Mouse (Mus musculus): ENCODE data around the gene Plau. TPM values are rescaled to one million over a fixed set of nuclear protein-coding genes. Genes with fewer than 3 reads are reported as not detected.

The Plau gene
- polyA plus RNA-seq (2014; fragmentation: Nextera tagmentation; extraction: Ambion mirVana): 0.59 and 0.65 TPM in 2 replicates

DNA sequence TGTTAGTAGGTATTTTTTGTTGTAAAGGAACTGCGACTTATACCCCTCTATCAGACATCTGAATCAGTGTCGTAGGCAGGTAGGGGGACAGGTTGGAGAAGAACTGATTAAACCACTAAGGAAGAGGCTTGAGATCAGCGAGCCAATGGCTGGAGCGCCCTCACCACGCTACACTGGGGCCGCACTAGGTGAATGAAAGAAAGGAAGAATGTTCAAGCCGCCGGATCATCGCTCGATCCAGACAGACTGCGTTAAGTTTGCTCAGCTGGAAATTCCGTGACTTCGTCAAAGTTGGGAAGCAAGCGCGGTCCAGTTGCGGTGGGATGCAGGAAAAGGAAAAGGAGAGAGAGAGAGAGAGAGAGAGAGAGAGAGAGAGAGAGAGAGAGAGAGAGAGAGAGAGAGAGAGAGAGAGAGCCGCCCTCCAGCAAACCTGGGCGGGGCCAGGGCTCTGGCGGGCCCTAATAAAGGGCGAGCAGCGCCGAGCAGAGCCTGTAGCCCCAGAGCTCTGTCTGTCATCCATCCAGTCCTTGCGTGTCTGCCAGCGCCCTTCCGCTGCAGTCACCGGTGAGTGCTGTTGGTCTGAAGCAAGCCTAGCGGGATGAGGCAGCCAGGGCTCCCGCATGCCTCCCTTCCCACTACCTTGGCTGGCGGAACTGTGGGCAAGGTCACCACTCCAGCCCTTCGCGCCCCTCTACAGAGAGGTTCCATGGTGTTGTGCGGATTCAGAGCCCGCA lies at the start of gene Plau:
Gene Plau (plus strand): TSS at position 490 of the 734 bp plus-strand sequence.
- DNase-seq (ENCODE audit: low spot score) (peak; percentile 79), ATAC-seq (ENCODE audit: low FRiP score) (peak; percentile 87)
- Histone ChIP-seq H3K9ac (ENCODE audit: low read depth, low read length) (peak within 1 kb of the TSS; percentile 61; the same call in 1 of the 2 replicates), H3K36me3 (ENCODE audit: control insufficient read depth, insufficient read depth, low read length) (no peaks in the 10 kb centered on the region), H3K27me3 (ENCODE audit: control insufficient read depth, insufficient read depth, low read length) (peaks cover 4% of the 10 kb centered on the region; the same call in 1 of the 2 replicates), H3K4me1 (replicated peaks; ENCODE audit: control insufficient read depth, insufficient read depth, low read length) (peaks cover 3% of the 10 kb centered on the region; the same call in 1 of the 2 replicates), H3K4me3 (ENCODE audit: low read depth, low read length) (peak within 1 kb of the TSS; percentile 41), H3K4me2 (replicated peaks; ENCODE audit: low read depth, low read length) (peak within 1 kb of the TSS; percentile 84), H3K27ac (ENCODE audit: low read depth, low read length) (no peak within 1 kb of the TSS), H3K9me3 (ENCODE audit: control insufficient read depth, low read length) (no peaks in the 10 kb centered on the region)
- WGBS: 1% methylated on average over 33 of the region's 33 CpGs

DNA sequence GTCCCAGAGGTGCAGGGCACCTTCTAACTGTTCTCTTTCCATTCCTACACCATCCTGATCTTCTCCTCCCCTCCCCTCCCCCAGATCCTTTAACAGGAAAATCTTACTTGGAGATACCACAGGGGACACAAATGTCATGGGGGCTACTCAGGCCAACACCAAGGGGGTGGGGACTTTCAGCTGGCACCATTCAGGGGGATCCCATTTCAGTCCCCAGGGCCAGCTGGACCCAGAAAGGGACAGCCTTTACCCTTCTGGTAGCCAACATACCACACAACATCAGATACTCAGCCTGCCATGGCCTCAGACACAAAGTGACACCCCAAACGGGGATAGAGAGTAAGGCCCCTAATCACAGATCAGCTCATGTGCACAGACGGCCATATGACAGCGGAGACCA lies 48.3 kb upstream of the Plau start:
- 94% methylated on average over 3 of the region's 3 CpGs for WGBS
- no peak overlapping the region for H3K4me3 ChIP-seq (ENCODE audit: low read depth, low read length)
- H3K9me3 ChIP-seq (ENCODE audit: control insufficient read depth, low read length): no peaks in the 10 kb centered on the region
- H3K27me3 ChIP-seq (ENCODE audit: control insufficient read depth, insufficient read depth, low read length): no peaks in the 10 kb centered on the region
- H3K27ac ChIP-seq (ENCODE audit: low read depth, low read length): no peak overlapping the region
- H3K36me3 ChIP-seq (ENCODE audit: control insufficient read depth, insufficient read depth, low read length): no peaks in the 10 kb centered on the region
- 0 out of 2 replicates have a peak, but pooled peaks cover 7% of the 10 kb centered on the region for H3K4me1 ChIP-seq (replicated peaks; ENCODE audit: control insufficient read depth, insufficient read depth, low read length)
- no peak overlapping the region for H3K9ac ChIP-seq (ENCODE audit: low read depth, low read length)
- DNase-seq (ENCODE audit: low spot score): no peak
- no peak for ATAC-seq (ENCODE audit: low FRiP score)
- no peak overlapping the region for H3K4me2 ChIP-seq (replicated peaks; ENCODE audit: low read depth, low read length)

DNA sequence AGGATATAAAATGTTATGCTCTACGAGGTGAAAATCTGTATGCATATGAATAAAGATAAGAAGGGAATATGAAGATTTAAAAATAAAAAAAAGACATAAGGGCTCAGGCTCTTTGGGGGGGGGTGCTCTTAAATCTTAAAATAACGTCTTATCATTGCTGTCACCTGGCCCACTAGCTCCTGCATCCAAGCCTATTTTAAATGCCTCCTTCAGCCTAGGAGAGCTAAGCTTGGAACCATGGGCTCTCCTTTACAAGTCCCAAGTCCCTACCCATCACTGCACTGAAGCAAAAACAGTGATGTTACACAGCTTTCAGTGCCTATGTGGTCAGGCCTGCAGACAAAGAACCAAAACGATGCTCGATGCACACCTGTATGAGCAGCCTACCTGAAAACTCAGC lies 46.9 kb upstream of the Plau start:
- no peak overlapping the region for H3K4me3 ChIP-seq (ENCODE audit: low read depth, low read length)
- no peaks in the 10 kb centered on the region for H3K27me3 ChIP-seq (ENCODE audit: control insufficient read depth, insufficient read depth, low read length)
- H3K36me3 ChIP-seq (ENCODE audit: control insufficient read depth, insufficient read depth, low read length): no peaks in the 10 kb centered on the region
- H3K4me2 ChIP-seq (replicated peaks; ENCODE audit: low read depth, low read length): no peak overlapping the region
- 0 out of 2 replicates have a peak overlapping the region, but pooled peaks have one; percentile 11 for H3K9ac ChIP-seq (ENCODE audit: low read depth, low read length)
- WGBS: 89% methylated on average over 4 of the region's 4 CpGs
- H3K27ac ChIP-seq (ENCODE audit: low read depth, low read length): no peak overlapping the region
- no peak for ATAC-seq (ENCODE audit: low FRiP score)
- 0 out of 2 replicates have a peak, but pooled peaks cover 7% of the 10 kb centered on the region for H3K4me1 ChIP-seq (replicated peaks; ENCODE audit: control insufficient read depth, insufficient read depth, low read length)
- H3K9me3 ChIP-seq (ENCODE audit: control insufficient read depth, low read length): no peaks in the 10 kb centered on the region
- no peak for DNase-seq (ENCODE audit: low spot score)

DNA sequence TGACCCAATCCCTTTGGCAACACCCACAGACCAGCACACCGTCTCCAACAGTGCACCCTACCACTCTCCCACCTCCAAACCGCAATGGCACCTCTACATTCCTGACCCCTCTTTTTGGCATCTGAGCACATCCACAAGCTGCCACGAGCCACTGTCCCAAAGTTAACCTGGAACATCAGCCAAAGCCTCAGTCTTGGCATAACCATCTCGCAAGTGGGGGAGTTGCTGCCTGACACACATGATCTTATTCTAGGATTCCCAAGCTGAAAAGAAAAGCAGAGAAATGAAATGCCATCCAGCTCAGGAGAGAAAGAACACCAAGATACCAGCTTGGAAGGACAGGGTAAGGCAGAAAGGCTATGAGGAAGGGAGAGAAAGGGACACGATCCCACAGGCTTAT lies 46.0 kb upstream of the Plau start:
- Histone ChIP-seq H3K4me3 (ENCODE audit: low read depth, low read length) (no peak overlapping the region), H3K36me3 (ENCODE audit: control insufficient read depth, insufficient read depth, low read length) (no peaks in the 10 kb centered on the region), H3K27me3 (ENCODE audit: control insufficient read depth, insufficient read depth, low read length) (no peaks in the 10 kb centered on the region), H3K4me1 (replicated peaks; ENCODE audit: control insufficient read depth, insufficient read depth, low read length) (0 out of 2 replicates have a peak, but pooled peaks cover 7% of the 10 kb centered on the region), H3K4me2 (replicated peaks; ENCODE audit: low read depth, low read length) (no peak overlapping the region), H3K27ac (ENCODE audit: low read depth, low read length) (no peak overlapping the region), H3K9ac (ENCODE audit: low read depth, low read length) (no peak overlapping the region), H3K9me3 (ENCODE audit: control insufficient read depth, low read length) (no peaks in the 10 kb centered on the region)
- WGBS: 97% methylated on average over 5 of the region's 5 CpGs
- DNase-seq (ENCODE audit: low spot score) (no peak), ATAC-seq (ENCODE audit: low FRiP score) (no peak)

DNA sequence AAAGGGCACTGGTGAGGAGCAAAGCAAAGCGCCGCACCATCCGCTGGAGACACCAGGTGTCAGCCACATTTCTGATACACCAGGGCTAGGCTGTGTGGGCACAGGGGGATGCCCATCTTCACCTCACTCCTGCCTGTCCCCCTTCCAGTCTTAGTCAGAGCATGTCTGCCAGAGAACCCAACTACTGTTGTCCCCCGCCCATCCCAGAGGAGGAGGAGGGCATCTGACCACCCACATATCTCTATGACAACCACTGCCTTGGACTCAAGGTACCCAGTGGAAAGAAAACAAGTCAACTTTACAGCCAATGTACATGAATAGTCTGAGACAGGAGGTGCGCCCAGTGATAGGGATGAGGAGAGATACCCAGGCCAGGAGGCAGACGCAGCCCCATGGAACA lies 45.5 kb upstream of the Plau start:
- Histone ChIP-seq H3K27ac (ENCODE audit: low read depth, low read length) (no peak overlapping the region), H3K4me2 (replicated peaks; ENCODE audit: low read depth, low read length) (no peak overlapping the region)
- WGBS: 96% methylated on average over 6 of the region's 6 CpGs

DNA sequence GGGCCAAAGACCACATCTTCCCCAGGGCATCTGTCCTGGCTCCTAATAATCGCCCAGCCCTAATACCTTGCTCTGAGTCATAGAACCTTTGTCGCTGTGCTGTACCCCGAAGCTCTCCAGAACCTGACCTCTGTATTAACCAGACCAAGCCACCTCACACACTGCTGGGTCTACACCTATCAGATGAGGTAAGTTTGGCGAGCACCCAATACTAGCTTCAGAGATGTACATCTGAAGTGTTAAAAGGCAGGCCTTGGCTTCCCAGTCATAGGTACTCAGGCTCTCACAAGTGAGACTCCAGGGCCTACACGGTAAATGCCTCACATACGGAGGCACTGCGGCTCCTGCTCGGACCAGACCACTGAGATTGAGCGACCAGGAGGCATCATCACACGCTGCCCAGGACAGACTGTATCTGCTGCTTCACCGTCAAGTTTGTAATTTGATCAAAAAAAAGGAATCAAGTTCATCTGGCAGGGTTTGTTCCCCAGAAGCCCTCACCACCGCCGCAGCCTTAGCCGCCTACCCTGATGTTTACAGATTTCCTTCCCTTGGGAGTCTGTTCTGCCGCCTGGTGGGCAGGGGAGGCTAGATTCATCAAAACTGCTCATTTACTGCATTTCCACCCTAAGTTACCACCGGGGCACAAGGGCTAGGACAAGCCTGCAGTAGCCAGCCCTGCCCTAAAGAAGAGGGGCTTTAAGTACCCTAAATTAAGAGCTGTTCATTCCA lies 44.8 kb upstream of the Plau start:
- Histone ChIP-seq H3K27ac (ENCODE audit: low read depth, low read length) (no peak overlapping the region), H3K4me2 (replicated peaks; ENCODE audit: low read depth, low read length) (no peak overlapping the region; the same call in 1 of the 2 replicates), H3K9me3 (ENCODE audit: control insufficient read depth, low read length) (no peaks in the 10 kb centered on the region), H3K36me3 (ENCODE audit: control insufficient read depth, insufficient read depth, low read length) (no peaks in the 10 kb centered on the region), H3K4me3 (ENCODE audit: low read depth, low read length) (no peak overlapping the region; the same call in 1 of the 2 replicates), H3K9ac (ENCODE audit: low read depth, low read length) (no peak overlapping the region), H3K4me1 (replicated peaks; ENCODE audit: control insufficient read depth, insufficient read depth, low read length) (0 out of 2 replicates have a peak, but pooled peaks cover 7% of the 10 kb centered on the region), H3K27me3 (ENCODE audit: control insufficient read depth, insufficient read depth, low read length) (no peaks in the 10 kb centered on the region)
- ATAC-seq (ENCODE audit: low FRiP score): no peak
- WGBS: 83% methylated on average over 16 of the region's 16 CpGs
- no peak for DNase-seq (ENCODE audit: low spot score)

More for the DNA sequence above, 45.5 kb upstream of the Plau start:
- DNase-seq (ENCODE audit: low spot score): no peak
- Histone ChIP-seq H3K27me3 (ENCODE audit: control insufficient read depth, insufficient read depth, low read length) (no peaks in the 10 kb centered on the region), H3K9me3 (ENCODE audit: control insufficient read depth, low read length) (no peaks in the 10 kb centered on the region), H3K4me3 (ENCODE audit: low read depth, low read length) (no peak overlapping the region; the same call in 1 of the 2 replicates), H3K36me3 (ENCODE audit: control insufficient read depth, insufficient read depth, low read length) (no peaks in the 10 kb centered on the region), H3K4me1 (replicated peaks; ENCODE audit: control insufficient read depth, insufficient read depth, low read length) (0 out of 2 replicates have a peak, but pooled peaks cover 7% of the 10 kb centered on the region), H3K9ac (ENCODE audit: low read depth, low read length) (no peak overlapping the region)
- ATAC-seq (ENCODE audit: low FRiP score): no peak

DNA sequence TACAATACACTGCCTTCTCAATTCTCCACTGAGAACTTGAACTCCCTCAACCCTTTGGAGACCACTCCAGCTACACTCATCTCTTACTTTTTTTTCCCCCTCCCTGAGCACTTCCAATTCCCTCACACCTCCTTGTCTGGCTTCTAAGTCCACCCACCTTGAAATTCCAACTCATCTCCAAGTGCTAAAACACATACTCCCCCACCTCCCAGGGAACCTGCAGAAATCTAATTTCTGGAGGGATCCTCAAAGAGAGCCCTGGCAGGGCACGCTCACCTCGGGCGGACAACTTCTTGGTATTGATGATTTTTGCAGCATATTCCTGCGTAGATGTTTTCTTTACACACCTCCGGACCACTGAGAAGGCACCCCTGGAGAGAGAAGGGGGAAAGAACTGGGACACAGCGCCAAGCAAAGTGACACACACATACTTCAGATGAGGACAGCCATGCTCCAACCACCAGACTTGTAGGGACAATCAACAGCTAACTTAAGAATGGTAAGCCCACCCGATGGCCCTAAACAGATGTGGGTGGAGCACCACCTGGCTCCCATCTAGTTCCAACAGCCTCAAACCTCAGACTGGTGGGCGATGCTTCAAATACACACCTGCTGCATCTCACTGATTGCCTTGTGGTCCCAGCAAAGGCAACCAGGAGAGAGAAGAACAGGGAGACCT lies 44.1 kb upstream of the Plau start:
- Histone ChIP-seq H3K4me1 (replicated peaks; ENCODE audit: control insufficient read depth, insufficient read depth, low read length) (0 out of 2 replicates have a peak, but pooled peaks cover 7% of the 10 kb centered on the region), H3K9me3 (ENCODE audit: control insufficient read depth, low read length) (no peaks in the 10 kb centered on the region), H3K4me2 (replicated peaks; ENCODE audit: low read depth, low read length) (peak overlapping the region; percentile 83), H3K36me3 (ENCODE audit: control insufficient read depth, insufficient read depth, low read length) (no peaks in the 10 kb centered on the region), H3K4me3 (ENCODE audit: low read depth, low read length) (peak overlapping the region; percentile 68), H3K9ac (ENCODE audit: low read depth, low read length) (no peak overlapping the region), H3K27me3 (ENCODE audit: control insufficient read depth, insufficient read depth, low read length) (no peaks in the 10 kb centered on the region), H3K27ac (ENCODE audit: low read depth, low read length) (no peak overlapping the region)
- no peak for ATAC-seq (ENCODE audit: low FRiP score)
- peak; percentile 8 for DNase-seq (ENCODE audit: low spot score)
- WGBS: 77% methylated on average over 8 of the region's 8 CpGs

DNA sequence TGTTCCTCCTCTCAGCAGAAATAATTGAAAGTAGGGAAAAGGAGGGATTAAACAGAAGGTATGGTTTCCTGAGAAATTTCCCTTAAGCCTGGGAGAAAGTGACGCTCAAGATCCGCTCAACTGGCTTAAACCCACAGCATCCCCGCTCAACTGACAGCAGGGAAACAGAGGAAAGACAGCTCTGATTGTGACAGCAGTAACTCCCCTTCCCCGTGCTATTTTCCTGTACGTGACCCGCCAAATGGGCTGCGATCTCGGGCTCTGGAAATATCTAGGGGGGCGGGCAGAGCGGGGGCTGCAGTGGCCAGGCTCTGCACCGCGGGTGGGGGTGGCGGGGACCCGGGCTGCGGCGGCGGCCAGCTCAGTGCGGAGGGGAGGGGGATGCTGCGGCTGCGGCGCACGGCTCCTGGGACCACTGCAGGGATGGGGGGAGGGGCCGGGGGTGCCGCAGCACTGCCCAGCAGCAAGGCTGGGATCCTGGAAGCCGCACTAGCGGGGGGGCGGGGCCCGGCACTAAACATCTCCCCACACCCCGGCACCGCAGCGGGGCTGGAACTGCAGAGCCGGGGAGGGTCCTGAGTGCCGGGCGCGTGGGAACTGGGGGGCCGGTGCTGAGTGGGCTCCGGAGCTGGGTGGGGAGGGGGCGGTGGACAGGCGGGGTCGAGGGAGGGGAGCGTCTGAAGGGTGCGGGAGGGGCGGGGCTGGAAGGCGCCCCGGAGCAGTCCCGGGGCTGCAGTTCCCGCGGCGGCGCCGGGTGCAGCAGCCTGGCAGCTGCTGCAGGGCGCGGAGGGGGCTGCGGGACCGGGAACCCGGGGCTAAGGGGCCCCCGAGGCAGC lies 43.3 kb upstream of the Plau start:
- 0 out of 2 replicates have a peak, but pooled peaks cover 7% of the 10 kb centered on the region for H3K4me1 ChIP-seq (replicated peaks; ENCODE audit: control insufficient read depth, insufficient read depth, low read length)
- H3K4me2 ChIP-seq (replicated peaks; ENCODE audit: low read depth, low read length): peak overlapping the region; percentile 83
- no peaks in the 10 kb centered on the region; the same call in 1 of the 2 replicates for H3K27me3 ChIP-seq (ENCODE audit: control insufficient read depth, insufficient read depth, low read length)
- ATAC-seq (ENCODE audit: low FRiP score): peak; percentile 75
- under 1% methylated on average over 42 of the region's 57 CpGs for WGBS
- H3K36me3 ChIP-seq (ENCODE audit: control insufficient read depth, insufficient read depth, low read length): no peaks in the 10 kb centered on the region
- peak overlapping the region; percentile 81 for H3K9ac ChIP-seq (ENCODE audit: low read depth, low read length)
- H3K9me3 ChIP-seq (ENCODE audit: control insufficient read depth, low read length): no peaks in the 10 kb centered on the region
- peak; percentile 74 for DNase-seq (ENCODE audit: low spot score)
- H3K4me3 ChIP-seq (ENCODE audit: low read depth, low read length): peak overlapping the region; percentile 68
- peak overlapping the region; percentile 86 for H3K27ac ChIP-seq (ENCODE audit: low read depth, low read length)
